Mouse (Mus musculus) limb, embryonic 12.5 days (tissue): ENCODE data around the gene Col23a1. TPM values are rescaled to one million over a fixed set of nuclear protein-coding genes. Genes with fewer than 3 reads are reported as not detected.

ENCODE experiments used
- ATAC-seq: fragments of 200-750 bp; cut with Nextera tagmentation; 2 replicates; pipeline ENCODE4 v1.8.0; 2017; ENCODE audit warnings: low read depth, moderate TSS enrichment; ENCODE audit not compliant: insufficient number of reproducible peaks, insufficient read depth, low FRiP score, low TSS enrichment
- H3K27ac ChIP-seq: fragments of 300-500 bp; sonication (generic); 2 replicates; pipeline ENCODE4 v1.5.1; 2016; ENCODE audit warnings: mild to moderate bottlenecking, moderate library complexity
- H3K27me3 ChIP-seq: fragments of 300-500 bp; sonication (generic); 2 replicates; pipeline ENCODE4 v1.6.1; 2016; ENCODE audit warnings: mild to moderate bottlenecking, moderate library complexity
- H3K36me3 ChIP-seq: fragments of 300-500 bp; sonication (generic); 2 replicates; pipeline ENCODE4 v1.6.1; 2016; ENCODE audit warnings: mild to moderate bottlenecking, moderate library complexity
- H3K4me1 ChIP-seq: fragments of 300-500 bp; sonication (generic); replicated peaks from 2 replicates; pipeline ENCODE4 v1.6.1; 2016
- H3K4me2 ChIP-seq: fragments of 300-500 bp; sonication (generic); 2 replicates; pipeline ENCODE4 v1.6.1; 2016; ENCODE audit warnings: mild to moderate bottlenecking, moderate library complexity
- H3K4me3 ChIP-seq: fragments of 300-500 bp; sonication (generic); replicated peaks from 2 replicates; pipeline ENCODE4 v1.5.1; 2016; ENCODE audit warnings: mild to moderate bottlenecking
- H3K9ac ChIP-seq: fragments of 300-500 bp; sonication (generic); replicated peaks from 2 replicates; pipeline ENCODE4 v1.6.1; 2016; ENCODE audit warnings: mild to moderate bottlenecking, moderate library complexity
- H3K9me3 ChIP-seq: fragments of 300-500 bp; sonication (generic); 2 replicates; pipeline ENCODE4 v1.6.1; 2016; ENCODE audit warnings: mild to moderate bottlenecking, moderate library complexity
- WGBS: fragments of 180-500 bp; shearing (Covaris S2); methylation state at CpG from one replicate; pipeline ENCODE4 v1.1.7; 2016; 5-methylcytosine and 5-hydroxymethylcytosine counted together
- polyA plus RNA-seq: library from polyadenylated mRNA; unstranded; fragments of >200 nt; fragmentation: Nextera tagmentation; extraction: Ambion mirVana; gene quantifications from 2 replicates; pipeline ENCODE4 v1.2.1, GENCODE M21; 2016

Gene Col23a1
- polyA plus RNA-seq, 1 experiment from 2014 or later, result 29.4 TPM

- WGBS, result 13% methylated on average over 12 of the region's 12 CpGs
- H3K4me1 ChIP-seq, result peaks cover 36% of the 10 kb centered on the region
- H3K4me3 ChIP-seq, result no peak overlapping the region
- peak overlapping the region; percentile 28 for H3K4me2 ChIP-seq
- no peak overlapping the region for H3K9ac ChIP-seq
- H3K27ac ChIP-seq, result peak overlapping the region; percentile 41
- peak; percentile 61 for ATAC-seq
- no peaks in the 10 kb centered on the region for H3K36me3 ChIP-seq
- H3K9me3 ChIP-seq, result no peaks in the 10 kb centered on the region
- peaks cover 8% of the 10 kb centered on the region; the same call in 1 of the 2 replicates for H3K27me3 ChIP-seq
Observed at GRCm38 (mm10) chr11:51410771-51411170, 121.1 kb downstream of the Col23a1 start.

GRCm38 (mm10) chr11:51414520-51414919 lies 124.8 kb downstream of the Col23a1 start:
- 87% methylated on average over 7 of the region's 7 CpGs for WGBS
- Histone ChIP-seq H3K4me3 (no peak overlapping the region), H3K9me3 (no peaks in the 10 kb centered on the region), H3K27ac (no peak overlapping the region), H3K27me3 (peaks cover 8% of the 10 kb centered on the region; the same call in 1 of the 2 replicates), H3K4me2 (no peak overlapping the region), H3K4me1 (peaks cover 56% of the 10 kb centered on the region), H3K9ac (no peak overlapping the region), H3K36me3 (no peaks in the 10 kb centered on the region)
- no peak for ATAC-seq

- H3K9me3 ChIP-seq, result no peaks in the 10 kb centered on the region
- H3K27me3 ChIP-seq, result peaks cover 8% of the 10 kb centered on the region; the same call in 1 of the 2 replicates
- no peaks in the 10 kb centered on the region for H3K36me3 ChIP-seq
- 76% methylated on average over 7 of the region's 7 CpGs for WGBS
- peaks cover 57% of the 10 kb centered on the region for H3K4me1 ChIP-seq
- no peak for ATAC-seq
- H3K9ac ChIP-seq, result no peak overlapping the region
- H3K27ac ChIP-seq, result no peak overlapping the region
- no peak overlapping the region for H3K4me2 ChIP-seq
- H3K4me3 ChIP-seq, result no peak overlapping the region
Observed at GRCm38 (mm10) chr11:51415049-51415688, 125.4 kb downstream of the Col23a1 start.

GRCm38 (mm10) chr11:51418807-51419206 lies 129.1 kb downstream of the Col23a1 start:
- Histone ChIP-seq H3K27ac (peak overlapping the region; percentile 41), H3K9me3 (no peaks in the 10 kb centered on the region), H3K4me1 (peaks cover 68% of the 10 kb centered on the region), H3K4me3 (no peak overlapping the region), H3K27me3 (peaks cover 7% of the 10 kb centered on the region; the same call in 1 of the 2 replicates), H3K9ac (no peak overlapping the region), H3K36me3 (no peaks in the 10 kb centered on the region), H3K4me2 (no peak overlapping the region)
- no peak for ATAC-seq
- WGBS, result 12% methylated on average over 3 of the region's 3 CpGs

GRCm38 (mm10) chr11:51421878-51422277 lies 132.2 kb downstream of the Col23a1 start:
- H3K27ac ChIP-seq, result no peak overlapping the region
- WGBS, result 84% methylated on average over 2 of the region's 2 CpGs
- no peaks in the 10 kb centered on the region; the same call in 1 of the 2 replicates for H3K27me3 ChIP-seq
- H3K9ac ChIP-seq, result no peak overlapping the region
- H3K4me3 ChIP-seq, result no peak overlapping the region
- H3K9me3 ChIP-seq, result no peaks in the 10 kb centered on the region
- no peaks in the 10 kb centered on the region for H3K36me3 ChIP-seq
- ATAC-seq, result no peak
- no peak overlapping the region for H3K4me2 ChIP-seq
- H3K4me1 ChIP-seq, result peaks cover 73% of the 10 kb centered on the region

GRCm38 (mm10) chr11:51422713-51423112 lies 133.0 kb downstream of the Col23a1 start:
- no peak overlapping the region for H3K4me2 ChIP-seq
- 50% methylated on average over 14 of the region's 14 CpGs for WGBS
- peak overlapping the region; percentile 0; the same call in 1 of the 2 replicates for H3K27ac ChIP-seq
- no peaks in the 10 kb centered on the region; the same call in 1 of the 2 replicates for H3K27me3 ChIP-seq
- no peak for ATAC-seq
- no peak overlapping the region for H3K9ac ChIP-seq
- H3K36me3 ChIP-seq, result no peaks in the 10 kb centered on the region
- H3K4me1 ChIP-seq, result peaks cover 70% of the 10 kb centered on the region
- no peaks in the 10 kb centered on the region for H3K9me3 ChIP-seq
- H3K4me3 ChIP-seq, result no peak overlapping the region

GRCm38 (mm10) chr11:51426155-51426554 lies 136.4 kb downstream of the Col23a1 start:
- Histone ChIP-seq H3K36me3 (no peaks in the 10 kb centered on the region), H3K27me3 (no peaks in the 10 kb centered on the region; the same call in 1 of the 2 replicates), H3K9ac (no peak overlapping the region), H3K9me3 (no peaks in the 10 kb centered on the region), H3K4me1 (peaks cover 64% of the 10 kb centered on the region), H3K4me3 (no peak overlapping the region), H3K4me2 (no peak overlapping the region), H3K27ac (0 out of 2 replicates have a peak overlapping the region, but pooled peaks have one; percentile 12)
- ATAC-seq, result 0 out of 2 replicates have a peak, but pooled peaks have one; percentile 50
- WGBS, result 68% methylated on average over 3 of the region's 3 CpGs

GRCm38 (mm10) chr11:51429428-51430179 lies 139.9 kb downstream of the Col23a1 start:
- no peaks in the 10 kb centered on the region for H3K9me3 ChIP-seq
- H3K36me3 ChIP-seq, result no peaks in the 10 kb centered on the region
- H3K9ac ChIP-seq, result no peak overlapping the region
- H3K4me2 ChIP-seq, result peak overlapping the region; percentile 19; the same call in 1 of the 2 replicates
- peaks cover 64% of the 10 kb centered on the region for H3K4me1 ChIP-seq
- peak overlapping the region; percentile 20; the same call in 1 of the 2 replicates for H3K27ac ChIP-seq
- 23% methylated on average over 16 of the region's 16 CpGs for WGBS
- no peaks in the 10 kb centered on the region for H3K27me3 ChIP-seq
- H3K4me3 ChIP-seq, result no peak overlapping the region
- ATAC-seq, result no peak

- Histone ChIP-seq H3K4me1 (peaks cover 60% of the 10 kb centered on the region), H3K9me3 (no peaks in the 10 kb centered on the region), H3K4me3 (no peak overlapping the region), H3K9ac (no peak overlapping the region), H3K27ac (no peak overlapping the region), H3K36me3 (no peaks in the 10 kb centered on the region), H3K4me2 (no peak overlapping the region), H3K27me3 (no peaks in the 10 kb centered on the region)
- 55% methylated on average over 8 of the region's 8 CpGs for WGBS
- ATAC-seq, result no peak
Observed at GRCm38 (mm10) chr11:51430180-51430578, 140.5 kb downstream of the Col23a1 start.

- Histone ChIP-seq H3K27me3 (no peaks in the 10 kb centered on the region), H3K9me3 (peaks cover 4% of the 10 kb centered on the region; the same call in 1 of the 2 replicates), H3K4me1 (peaks cover 49% of the 10 kb centered on the region), H3K9ac (no peak overlapping the region), H3K4me2 (no peak overlapping the region), H3K36me3 (0 out of 2 replicates have a peak, but pooled peaks cover 2% of the 10 kb centered on the region), H3K27ac (no peak overlapping the region), H3K4me3 (no peak overlapping the region)
- ATAC-seq, result no peak
- 83% methylated on average over 3 of the region's 3 CpGs for WGBS
Observed at GRCm38 (mm10) chr11:51431287-51431686, 141.6 kb downstream of the Col23a1 start.

- Histone ChIP-seq H3K9me3 (peaks cover 11% of the 10 kb centered on the region), H3K4me2 (no peak overlapping the region), H3K9ac (no peak overlapping the region), H3K4me1 (peaks cover 42% of the 10 kb centered on the region), H3K27me3 (no peaks in the 10 kb centered on the region), H3K27ac (peak overlapping the region; percentile 14; the same call in 1 of the 2 replicates), H3K36me3 (0 out of 2 replicates have a peak, but pooled peaks cover 9% of the 10 kb centered on the region), H3K4me3 (no peak overlapping the region)
- WGBS, result 52% methylated on average over 8 of the region's 8 CpGs
- ATAC-seq, result peak; percentile 28; the same call in 1 of the 2 replicates
Observed at GRCm38 (mm10) chr11:51431968-51432367, 142.2 kb downstream of the Col23a1 start.
